Mouse (Mus musculus) midbrain, embryonic 15.5 days (tissue): ENCODE results near the gene Uba52. TPM values are rescaled to one million over a fixed set of nuclear protein-coding genes. Genes with fewer than 3 reads are reported as not detected.

Source experiments
- ATAC-seq: fragments of 200-750 bp; cut with Nextera tagmentation; replicated peaks from 2 replicates; pipeline ENCODE4 v1.8.0; 2017; ENCODE audit warnings: moderate TSS enrichment
- H3K27ac ChIP-seq: fragments of 300-500 bp; sonication (generic); 2 replicates; pipeline ENCODE4 v1.5.1; 2015; ENCODE audit warnings: mild to moderate bottlenecking, inconsistent platforms
- H3K27me3 ChIP-seq: fragments of 300-500 bp; sonication (generic); replicated peaks from 2 replicates; pipeline ENCODE4 v1.6.1; 2015; ENCODE audit warnings: inconsistent platforms
- H3K36me3 ChIP-seq: fragments of 300-500 bp; sonication (generic); replicated peaks from 2 replicates; pipeline ENCODE4 v1.6.1; 2015; ENCODE audit warnings: inconsistent platforms
- H3K4me1 ChIP-seq: fragments of 300-500 bp; sonication (generic); 2 replicates; pipeline ENCODE4 v1.6.1; 2015; ENCODE audit warnings: inconsistent platforms
- H3K4me2 ChIP-seq: fragments of 300-500 bp; sonication (generic); 2 replicates; pipeline ENCODE4 v1.6.1; 2015; ENCODE audit warnings: inconsistent platforms, mild to moderate bottlenecking, moderate library complexity
- H3K4me3 ChIP-seq: fragments of 300-500 bp; sonication (generic); 2 replicates; pipeline ENCODE4 v1.5.1; 2015; ENCODE audit warnings: mild to moderate bottlenecking, inconsistent platforms
- H3K9ac ChIP-seq: fragments of 300-500 bp; sonication (generic); 2 replicates; pipeline ENCODE4 v1.6.1; 2015; ENCODE audit warnings: mild to moderate bottlenecking, inconsistent platforms
- H3K9me3 ChIP-seq: fragments of 300-500 bp; sonication (generic); 2 replicates; pipeline ENCODE4 v1.6.1; 2016; ENCODE audit warnings: inconsistent platforms
- WGBS: fragments of 180-500 bp; shearing (Covaris S2); methylation state at CpG from one replicate; pipeline ENCODE4 v1.1.7; 2015; ENCODE audit warnings: mixed read lengths; 5-methylcytosine and 5-hydroxymethylcytosine counted together
- polyA plus RNA-seq: library from polyadenylated mRNA; unstranded; fragments of >200 nt; fragmentation: Nextera tagmentation; extraction: Ambion mirVana; gene quantifications from 2 replicates; pipeline ENCODE4 v1.2.1, GENCODE M21; 2015

Gene Uba52
- polyA plus RNA-seq, 1 experiment from 2014 or later, result 620 TPM

- no peak for ATAC-seq
- Histone ChIP-seq H3K36me3 (no peaks in the 10 kb centered on the region), H3K4me2 (peak overlapping the region; percentile 10; the same call in 1 of the 2 replicates), H3K4me3 (no peak overlapping the region), H3K27me3 (peaks cover 98% of the 10 kb centered on the region), H3K4me1 (peaks cover 46% of the 10 kb centered on the region), H3K27ac (no peak overlapping the region), H3K9me3 (no peaks in the 10 kb centered on the region), H3K9ac (no peak overlapping the region)
- 8% methylated on average over 12 of the region's 12 CpGs for WGBS
Observed at GRCm38 (mm10) chr8:70495771-70496062, 14.9 kb downstream of the Uba52 start.

- Histone ChIP-seq H3K4me2 (peak overlapping the region; percentile 58; the same call in 1 of the 2 replicates), H3K9ac (no peak overlapping the region), H3K4me1 (peaks cover 47% of the 10 kb centered on the region), H3K27ac (no peak overlapping the region), H3K4me3 (no peak overlapping the region), H3K9me3 (no peaks in the 10 kb centered on the region), H3K27me3 (peaks cover 98% of the 10 kb centered on the region), H3K36me3 (no peaks in the 10 kb centered on the region)
- 2% methylated on average over 21 of the region's 21 CpGs for WGBS
- no peak for ATAC-seq
Observed at GRCm38 (mm10) chr8:70495001-70495770, 15.4 kb downstream of the Uba52 start.

- WGBS, result 2% methylated on average over 28 of the region's 28 CpGs
- ATAC-seq, result no peak
- no peak overlapping the region for H3K27ac ChIP-seq
- peak overlapping the region; percentile 34; the same call in 1 of the 2 replicates for H3K4me3 ChIP-seq
- peak overlapping the region; percentile 58 for H3K4me2 ChIP-seq
- H3K9me3 ChIP-seq, result no peaks in the 10 kb centered on the region
- no peaks in the 10 kb centered on the region for H3K36me3 ChIP-seq
- peaks cover 51% of the 10 kb centered on the region for H3K4me1 ChIP-seq
- no peak overlapping the region for H3K9ac ChIP-seq
- peaks cover 98% of the 10 kb centered on the region for H3K27me3 ChIP-seq
Observed at GRCm38 (mm10) chr8:70494416-70494945, 16.1 kb downstream of the Uba52 start.

- no peak for ATAC-seq
- WGBS, result under 1% methylated on average over 47 of the region's 47 CpGs
Observed at GRCm38 (mm10) chr8:70493692-70494415, 16.7 kb downstream of the Uba52 start.

GRCm38 (mm10) chr8:70492664-70493640 is 17.6 kb downstream of the Uba52 start, which contains the start of gene Crlf1:
TSS of gene Crlf1 (plus strand) at chr8:70493158.
- ATAC-seq, result no peak
- Histone ChIP-seq H3K9me3 (no peaks in the 10 kb centered on the region), H3K4me1 (peaks cover 65% of the 10 kb centered on the region), H3K27me3 (peaks cover 98% of the 10 kb centered on the region), H3K4me3 (peak within 1 kb of the TSS; percentile 34), H3K36me3 (no peaks in the 10 kb centered on the region), H3K9ac (peak within 1 kb of the TSS; percentile 19), H3K27ac (no peak within 1 kb of the TSS), H3K4me2 (peak within 1 kb of the TSS; percentile 58)
- WGBS, result under 1% methylated on average over 75 of the region's 93 CpGs

More at GRCm38 (mm10) chr8:70493692-70494415, 16.7 kb downstream of the Uba52 start:
- Histone ChIP-seq H3K4me2 (peak overlapping the region; percentile 58), H3K36me3 (no peaks in the 10 kb centered on the region), H3K9me3 (no peaks in the 10 kb centered on the region), H3K27ac (no peak overlapping the region), H3K27me3 (peaks cover 98% of the 10 kb centered on the region), H3K4me3 (peak overlapping the region; percentile 34), H3K4me1 (peaks cover 57% of the 10 kb centered on the region), H3K9ac (no peak overlapping the region)

GRCm38 (mm10) chr8:70490880-70491495 is 19.6 kb downstream of the Uba52 start:
- Histone ChIP-seq H3K4me1 (peaks cover 79% of the 10 kb centered on the region), H3K27me3 (peaks cover 91% of the 10 kb centered on the region), H3K9me3 (no peaks in the 10 kb centered on the region), H3K4me2 (no peak overlapping the region), H3K4me3 (no peak overlapping the region), H3K36me3 (no peaks in the 10 kb centered on the region), H3K27ac (no peak overlapping the region), H3K9ac (no peak overlapping the region)
- no peak for ATAC-seq
- WGBS, result 1% methylated on average over 20 of the region's 20 CpGs

GRCm38 (mm10) chr8:70490061-70490879 is 20.3 kb downstream of the Uba52 start:
- no peak overlapping the region for H3K27ac ChIP-seq
- WGBS, result 9% methylated on average over 10 of the region's 10 CpGs
- H3K9ac ChIP-seq, result no peak overlapping the region
- no peak overlapping the region for H3K4me2 ChIP-seq
- H3K27me3 ChIP-seq, result peaks cover 91% of the 10 kb centered on the region
- no peaks in the 10 kb centered on the region for H3K9me3 ChIP-seq
- ATAC-seq, result no peak
- no peaks in the 10 kb centered on the region for H3K36me3 ChIP-seq
- H3K4me3 ChIP-seq, result no peak overlapping the region
- H3K4me1 ChIP-seq, result peaks cover 74% of the 10 kb centered on the region

GRCm38 (mm10) chr8:70489576-70489975 is 21.0 kb downstream of the Uba52 start:
- Histone ChIP-seq H3K27me3 (peaks cover 91% of the 10 kb centered on the region), H3K27ac (no peak overlapping the region), H3K36me3 (no peaks in the 10 kb centered on the region), H3K9me3 (no peaks in the 10 kb centered on the region), H3K9ac (no peak overlapping the region), H3K4me2 (peak overlapping the region; percentile 36), H3K4me3 (peak overlapping the region; percentile 4; the same call in 1 of the 2 replicates), H3K4me1 (peaks cover 67% of the 10 kb centered on the region)
- WGBS, result under 1% methylated on average over 39 of the region's 41 CpGs
- ATAC-seq, result no peak

GRCm38 (mm10) chr8:70488931-70489470 is 21.6 kb downstream of the Uba52 start:
- H3K9me3 ChIP-seq, result no peaks in the 10 kb centered on the region
- no peak overlapping the region for H3K9ac ChIP-seq
- H3K4me1 ChIP-seq, result peaks cover 61% of the 10 kb centered on the region
- H3K4me3 ChIP-seq, result peak overlapping the region; percentile 27
- no peak for ATAC-seq
- 3% methylated on average over 14 of the region's 14 CpGs for WGBS
- H3K27ac ChIP-seq, result no peak overlapping the region
- peaks cover 91% of the 10 kb centered on the region for H3K27me3 ChIP-seq
- H3K36me3 ChIP-seq, result 0 out of 2 replicates have a peak, but pooled peaks cover under 1% of the 10 kb centered on the region
- peak overlapping the region; percentile 84 for H3K4me2 ChIP-seq

GRCm38 (mm10) chr8:70487993-70488796 is 22.4 kb downstream of the Uba52 start:
- ATAC-seq, result no peak; the same call in 1 of the 2 replicates
- Histone ChIP-seq H3K4me2 (peak overlapping the region; percentile 84), H3K4me1 (peaks cover 53% of the 10 kb centered on the region), H3K36me3 (0 out of 2 replicates have a peak, but pooled peaks cover 4% of the 10 kb centered on the region), H3K4me3 (peak overlapping the region; percentile 27), H3K27me3 (peaks cover 86% of the 10 kb centered on the region), H3K9ac (peak overlapping the region; percentile 3; the same call in 1 of the 2 replicates), H3K9me3 (no peaks in the 10 kb centered on the region), H3K27ac (no peak overlapping the region)
- WGBS, result 3% methylated on average over 53 of the region's 55 CpGs
